Mouse (Mus musculus) testis, adult 2 months (tissue): Measurements from ENCODE around the gene Vsig10. TPM values are rescaled to one million over a fixed set of nuclear protein-coding genes. Genes with fewer than 3 reads are reported as not detected.

Experiments used
- H3K27ac ChIP-seq: fragments of 200-500 bp; 2 replicates; pipeline ENCODE4 v1.5.1; 2012; ENCODE audit warnings: low read depth, low read length; ENCODE audit not compliant: control insufficient read depth, insufficient read depth
- H3K27me3 ChIP-seq: fragments of 200-500 bp; 2 replicates; pipeline ENCODE4 v1.6.1; 2012; ENCODE audit warnings: mild to moderate bottlenecking, low read length, moderate library complexity; ENCODE audit not compliant: control insufficient read depth, insufficient read depth
- H3K36me3 ChIP-seq: fragments of 200-500 bp; 2 replicates; pipeline ENCODE4 v1.6.1; 2012; ENCODE audit warnings: mild to moderate bottlenecking, low read length; ENCODE audit not compliant: control insufficient read depth, insufficient read depth
- H3K4me1 ChIP-seq: fragments of 200-500 bp; 2 replicates; pipeline ENCODE4 v1.6.1; 2012; ENCODE audit warnings: low read length; ENCODE audit not compliant: control insufficient read depth, insufficient read depth
- H3K4me3 ChIP-seq: fragments of 200-500 bp; 2 replicates; pipeline ENCODE4 v1.5.1; 2012; ENCODE audit warnings: low read depth, mild to moderate bottlenecking, low read length, moderate library complexity, mixed read lengths; ENCODE audit not compliant: control insufficient read depth
- CTCF ChIP-seq: fragments of 200-500 bp; IDR thresholded peaks from 2 replicates; pipeline ENCODE4 v1.5.1; 2012; ENCODE audit warnings: low read depth, mild to moderate bottlenecking, inconsistent platforms, low read length, moderate library complexity; ENCODE audit not compliant: control insufficient read depth, insufficient read depth, insufficient replicate concordance
- POLR2A ChIP-seq: fragments of 200-500 bp; IDR thresholded peaks from 2 replicates; pipeline ENCODE4 v1.6.1; 2012; ENCODE audit warnings: low read depth, mild to moderate bottlenecking, inconsistent platforms, low read length, moderate library complexity; ENCODE audit not compliant: control insufficient read depth
- polyA plus RNA-seq: library from polyadenylated mRNA; depleted of rRNA; stranded (reverse); fragments of >200 nt; gene quantifications from 2 replicates; pipeline ENCODE4 v1.2.3, GENCODE M21; 2012

Gene Vsig10
- polyA plus RNA-seq, 1 experiment = 16.6 TPM

DNA sequence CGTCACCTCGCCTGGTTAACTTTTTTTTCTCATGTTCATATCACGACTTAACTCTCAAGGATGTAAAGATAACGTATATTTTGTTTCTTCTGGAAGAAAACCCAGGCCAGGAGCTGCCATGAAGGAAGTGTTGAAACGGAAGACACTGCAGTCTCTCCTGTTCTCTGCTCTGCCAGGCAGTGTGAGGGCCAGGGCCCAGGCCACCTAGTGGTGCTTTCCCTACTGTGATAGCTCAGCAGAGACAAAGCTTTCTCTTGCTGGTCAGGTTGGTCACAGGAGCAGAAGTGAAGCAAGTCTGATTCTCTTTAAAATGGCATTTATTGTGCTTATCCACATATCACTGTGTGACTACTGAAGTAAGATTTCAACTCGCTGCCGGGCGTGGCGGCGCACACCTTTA is 37.3 kb upstream of the Vsig10 start:
- H3K4me3 ChIP-seq = no peak overlapping the region
- H3K27ac ChIP-seq = no peak overlapping the region
- H3K4me1 ChIP-seq = peaks cover 5% of the 10 kb centered on the region
- TF ChIP-seq CTCF (peak; percentile 26; the same call in 1 of the 2 replicates), POLR2A (no peak)
- no peaks in the 10 kb centered on the region for H3K27me3 ChIP-seq
- H3K36me3 ChIP-seq = peaks cover 2% of the 10 kb centered on the region

- no peak overlapping the region for H3K4me3 ChIP-seq
- no peaks in the 10 kb centered on the region for H3K27me3 ChIP-seq
- H3K27ac ChIP-seq = no peak overlapping the region
- H3K4me1 ChIP-seq = peaks cover 8% of the 10 kb centered on the region
- TF ChIP-seq CTCF (no peak), POLR2A (no peak)
- peaks cover 2% of the 10 kb centered on the region for H3K36me3 ChIP-seq
Measured at GRCm38 (mm10) chr5:117282360-117282759, 36.5 kb upstream of the Vsig10 start.

GRCm38 (mm10) chr5:117284029-117284428 is 34.9 kb upstream of the Vsig10 start:
- no peaks in the 10 kb centered on the region for H3K27me3 ChIP-seq
- no peak overlapping the region for H3K27ac ChIP-seq
- H3K36me3 ChIP-seq = peaks cover 2% of the 10 kb centered on the region
- TF ChIP-seq CTCF (no peak), POLR2A (peak; percentile 11; the same call in 1 of the 2 replicates)
- no peak overlapping the region for H3K4me3 ChIP-seq
- H3K4me1 ChIP-seq = peaks cover 19% of the 10 kb centered on the region

DNA sequence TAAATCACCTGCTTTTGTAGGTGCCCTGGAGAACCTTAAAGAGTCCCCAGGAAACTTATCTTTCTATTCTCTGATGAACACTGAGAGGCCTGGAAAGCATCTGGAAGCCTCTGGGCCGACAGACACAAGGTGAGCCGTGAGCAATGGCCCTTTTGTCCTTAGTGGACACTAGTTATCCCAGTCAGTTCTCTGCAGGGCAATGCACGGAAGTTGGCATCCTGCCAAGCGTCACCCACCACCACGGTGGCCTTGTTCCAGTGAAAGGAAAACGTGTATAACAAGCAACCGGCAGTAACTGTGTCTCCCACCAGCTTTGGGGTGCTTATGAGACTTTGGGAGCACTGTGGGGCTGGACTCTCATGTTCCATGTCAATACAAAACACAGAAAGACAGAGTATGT is 34.2 kb upstream of the Vsig10 start:
- TF ChIP-seq POLR2A (no peak), CTCF (no peak)
- no peak overlapping the region for H3K27ac ChIP-seq
- H3K27me3 ChIP-seq = no peaks in the 10 kb centered on the region
- H3K36me3 ChIP-seq = peaks cover 2% of the 10 kb centered on the region
- H3K4me3 ChIP-seq = no peak overlapping the region
- peaks cover 19% of the 10 kb centered on the region for H3K4me1 ChIP-seq

DNA sequence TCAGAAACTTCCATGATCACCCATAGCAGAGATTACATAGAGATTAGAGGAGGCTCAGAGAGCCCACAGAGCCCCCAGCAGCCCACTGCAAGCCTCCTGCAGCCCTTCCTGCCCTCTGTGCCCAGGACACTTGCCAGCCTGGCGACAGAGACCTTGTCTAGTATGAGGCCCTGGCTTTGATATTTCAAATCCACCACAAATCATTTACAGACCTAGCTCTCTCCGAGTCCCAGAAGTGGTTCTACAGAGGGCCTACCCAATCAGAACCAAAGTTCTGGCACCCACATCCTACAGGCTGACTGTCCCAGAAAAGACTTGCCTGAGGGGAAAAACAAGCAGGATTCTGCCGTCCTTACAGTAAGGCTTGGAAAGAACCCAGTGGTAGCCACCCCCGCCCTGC is 33.6 kb upstream of the Vsig10 start:
- H3K36me3 ChIP-seq = peaks cover 2% of the 10 kb centered on the region
- peaks cover 19% of the 10 kb centered on the region for H3K4me1 ChIP-seq
- no peaks in the 10 kb centered on the region for H3K27me3 ChIP-seq
- H3K4me3 ChIP-seq = no peak overlapping the region
- H3K27ac ChIP-seq = no peak overlapping the region
- TF ChIP-seq POLR2A = no peak
- TF ChIP-seq CTCF = no peak

- Histone ChIP-seq H3K4me3 (peak overlapping the region; percentile 99), H3K36me3 (peaks cover 2% of the 10 kb centered on the region), H3K27me3 (no peaks in the 10 kb centered on the region), H3K27ac (peak overlapping the region; percentile 99), H3K4me1 (peaks cover 19% of the 10 kb centered on the region)
- TF ChIP-seq CTCF (no peak), POLR2A (no peak)
Measured at GRCm38 (mm10) chr5:117286286-117286685, 32.6 kb upstream of the Vsig10 start.

DNA sequence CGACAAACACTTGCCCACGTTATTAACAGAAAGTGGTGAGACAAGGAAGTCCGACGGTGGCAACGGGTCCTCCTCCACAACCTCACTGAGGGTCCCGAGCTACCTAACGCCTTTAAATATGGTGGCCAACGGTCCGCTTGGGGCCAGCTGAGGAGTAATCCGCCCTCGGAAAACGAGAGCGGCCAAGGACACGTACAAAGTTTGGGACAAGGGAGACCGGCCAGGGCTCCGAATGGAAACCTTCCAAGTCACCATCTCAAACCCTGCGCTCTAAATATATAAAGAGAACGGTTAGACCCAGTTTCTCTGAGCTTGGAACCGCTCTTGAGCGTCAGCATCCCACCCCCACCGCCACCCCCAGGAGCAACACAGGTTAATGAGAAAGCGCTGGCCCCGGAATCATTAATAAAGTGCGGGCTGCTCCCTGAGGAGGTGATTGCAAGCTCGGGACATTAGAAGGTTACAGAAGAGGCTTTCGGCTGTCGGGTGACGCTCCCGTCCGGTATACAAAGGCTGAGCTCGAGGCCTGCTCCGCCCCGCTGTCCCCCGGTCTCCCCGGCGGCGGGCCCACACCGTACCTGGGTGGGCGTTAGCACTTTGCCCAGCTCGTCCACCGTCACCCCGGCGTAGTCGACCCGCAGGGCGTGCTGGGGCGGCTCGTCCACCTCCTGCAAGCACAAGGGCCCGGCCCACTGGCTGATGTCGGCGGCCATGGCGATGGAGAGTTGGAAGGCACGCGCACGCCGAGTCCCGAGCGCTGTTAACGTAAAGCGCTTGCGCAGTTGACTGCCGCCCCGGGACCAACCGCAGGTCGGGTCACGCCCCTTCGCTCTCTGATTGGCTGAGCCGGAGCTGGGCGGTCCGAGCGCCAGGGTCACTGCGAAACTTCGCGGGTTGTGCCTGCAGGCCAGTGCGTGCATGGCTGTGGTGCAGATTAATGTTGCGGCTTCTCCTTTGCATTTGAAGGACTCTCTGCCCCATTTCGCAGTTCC is 31.8 kb upstream of the Vsig10 start, which contains the start of gene Pebp1:
TSS of gene Pebp1 (minus strand) at position 795 of the 992 bp plus-strand sequence.
- Histone ChIP-seq H3K27ac (peak within 1 kb of the TSS; percentile 99), H3K4me1 (peaks cover 19% of the 10 kb centered on the region), H3K4me3 (peak within 1 kb of the TSS; percentile 99), H3K36me3 (peaks cover 2% of the 10 kb centered on the region), H3K27me3 (no peaks in the 10 kb centered on the region)
- no peak for TF ChIP-seq CTCF
- peak; percentile 45; the same call in 1 of the 2 replicates for TF ChIP-seq POLR2A

DNA sequence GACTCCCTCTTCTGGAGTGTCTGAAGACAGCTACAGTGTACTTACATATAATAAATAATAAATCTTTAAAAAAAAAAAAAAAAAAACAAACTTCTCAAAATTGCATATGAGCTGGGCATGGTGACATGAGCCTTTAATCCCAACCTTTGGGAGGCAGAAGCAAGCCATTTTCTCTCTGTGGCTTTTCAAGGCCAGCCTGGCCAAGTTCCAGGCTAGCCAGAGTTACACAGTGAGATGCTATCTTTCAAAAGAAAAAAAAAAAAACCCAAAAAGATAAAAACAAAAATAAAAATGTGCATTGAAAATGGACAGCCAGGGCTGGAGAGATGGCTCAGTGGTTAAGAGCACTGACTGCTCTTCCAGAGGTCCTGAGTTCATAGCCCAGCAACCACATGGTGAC is 29.2 kb upstream of the Vsig10 start:
- no peaks in the 10 kb centered on the region for H3K27me3 ChIP-seq

More for the DNA sequence above, 29.2 kb upstream of the Vsig10 start:
- TF ChIP-seq CTCF (no peak), POLR2A (no peak)
- Histone ChIP-seq H3K4me1 (peaks cover 19% of the 10 kb centered on the region), H3K4me3 (no peak overlapping the region), H3K36me3 (no peaks in the 10 kb centered on the region; the same call in none of the 2 replicates), H3K27ac (no peak overlapping the region)
